Mouse (Mus musculus): ENCODE results near the gene Znrf4.
A peak's percentile ranks its signal among the peaks of the same experiment; 100 is the strongest.

Gene Znrf4

GRCm38 (mm10) chr17:56490438-56491152 lies 21.6 kb downstream of the Znrf4 start:
- DNase-seq (ENCODE audit: low spot score in 2 of 2) = no peak

- no peak for DNase-seq (ENCODE audit: low spot score in 2 of 2)
Measured at GRCm38 (mm10) chr17:56488028-56488427, 24.2 kb downstream of the Znrf4 start.

GRCm38 (mm10) chr17:56487441-56487888 lies 24.8 kb downstream of the Znrf4 start:
- no peak for DNase-seq (ENCODE audit: low spot score in 2 of 2)

GRCm38 (mm10) chr17:56485926-56486325 lies 26.3 kb downstream of the Znrf4 start:
- no peak for DNase-seq (ENCODE audit: low spot score in 2 of 2)

GRCm38 (mm10) chr17:56485118-56485517 lies 27.1 kb downstream of the Znrf4 start:
- DNase-seq (ENCODE audit: low spot score in 2 of 2) = no peak

- DNase-seq (ENCODE audit: low spot score in 2 of 2) = no peak
Measured at GRCm38 (mm10) chr17:56482671-56483070, 29.6 kb downstream of the Znrf4 start.

DNA sequence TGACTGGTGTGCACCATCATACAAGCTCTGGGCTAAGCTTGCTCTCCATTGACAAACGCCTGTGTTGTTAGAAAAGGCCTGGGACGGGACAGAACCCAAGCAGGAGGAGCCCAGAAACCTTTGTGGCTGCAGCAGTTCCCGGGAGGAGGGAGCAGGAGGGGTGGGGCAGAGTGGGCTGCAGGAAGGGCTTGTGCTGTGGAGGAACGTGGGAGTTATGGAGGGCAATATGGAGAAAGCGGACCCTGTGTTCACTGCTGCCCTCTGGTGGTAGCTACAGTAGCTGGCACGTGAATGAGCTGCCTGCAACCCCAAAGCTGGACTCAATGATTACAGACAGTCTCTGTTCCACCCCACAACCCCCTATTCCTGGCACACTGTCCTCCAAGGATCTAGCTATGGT lies 32.9 kb downstream of the Znrf4 start:
- no peak for DNase-seq (ENCODE audit: low spot score in 2 of 2)

- DNase-seq (ENCODE audit: low spot score in 2 of 2) = no peak
Measured at GRCm38 (mm10) chr17:56478191-56478611, 34.0 kb downstream of the Znrf4 start.

- DNase-seq (ENCODE audit: low spot score in 2 of 2) = no peak
Measured at GRCm38 (mm10) chr17:56477191-56477818, 34.9 kb downstream of the Znrf4 start.

DNA sequence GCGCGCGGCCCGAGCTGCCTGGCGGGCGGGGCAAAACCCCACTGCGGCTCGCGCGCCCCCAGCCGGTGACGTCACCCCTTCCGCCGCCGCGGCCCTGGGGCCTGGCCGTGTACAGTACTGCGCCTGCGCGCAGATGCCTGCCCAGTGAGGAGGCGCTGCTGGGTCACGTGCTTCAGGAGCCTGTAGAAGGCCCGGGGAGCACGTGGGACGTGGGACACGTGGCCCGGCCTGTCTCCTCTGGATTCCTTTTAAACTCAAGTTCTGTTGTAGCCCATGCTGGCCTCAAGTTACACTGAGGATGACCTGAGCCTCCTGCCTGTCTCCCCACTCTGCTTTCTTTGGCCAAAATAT lies 35.9 kb downstream of the Znrf4 start, which contains the start of gene Ptprs:
Ptprs (minus strand) TSS at position 82 of the 351 bp plus-strand sequence.
- peak; percentile 98 for DNase-seq (ENCODE audit: low spot score in 2 of 2)

DNA sequence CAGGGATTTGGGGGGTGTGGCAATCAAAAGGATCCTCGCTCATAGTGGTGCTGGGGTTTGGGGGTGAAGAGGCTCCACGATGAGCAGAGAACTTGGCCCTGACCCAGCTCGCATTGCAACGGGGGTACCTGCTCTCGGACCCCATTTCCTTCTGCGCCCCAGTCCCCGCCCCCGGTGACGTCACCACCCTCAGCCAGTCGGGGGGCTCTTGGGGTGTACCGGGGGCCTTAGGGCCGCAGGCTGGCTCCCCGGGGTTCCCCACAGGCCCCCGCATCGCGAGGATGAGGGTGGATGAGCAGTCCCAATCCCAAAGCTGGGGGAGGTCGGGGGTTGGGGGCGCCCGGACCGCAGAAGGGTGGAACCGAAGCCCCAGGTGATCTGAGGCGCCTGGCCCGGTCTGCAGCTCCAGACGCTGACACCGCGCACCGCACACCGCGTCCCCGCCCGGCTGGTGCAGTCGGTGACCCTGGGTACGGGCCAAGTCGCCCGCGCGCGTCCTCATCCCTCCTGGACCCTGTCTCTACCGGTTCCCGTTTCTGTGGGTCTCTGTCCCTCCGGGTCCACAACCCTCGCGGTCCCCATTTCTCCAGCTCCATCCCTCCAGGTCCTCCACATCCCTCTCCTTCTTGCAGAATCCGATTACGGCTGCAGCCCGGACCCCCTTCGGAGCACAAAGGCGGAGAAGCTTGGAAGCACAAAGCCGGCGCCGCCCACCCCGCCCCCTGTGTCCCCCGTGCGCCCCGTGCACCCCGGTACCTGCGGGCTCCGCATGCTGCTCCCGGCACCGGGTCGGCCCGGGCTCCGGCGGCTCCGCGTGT lies 36.4 kb downstream of the Znrf4 start:
- peak in 1 of 2 experiments; percentile 74 for DNase-seq (ENCODE audit: low spot score in 2 of 2)

- DNase-seq (ENCODE audit: low spot score in 2 of 2) = peak; percentile 65 to 79
Measured at GRCm38 (mm10) chr17:56474831-56475581, 37.2 kb downstream of the Znrf4 start.

- no peak for DNase-seq (ENCODE audit: low spot score in 2 of 2)
Measured at GRCm38 (mm10) chr17:56474311-56474830, 37.9 kb downstream of the Znrf4 start.

DNA sequence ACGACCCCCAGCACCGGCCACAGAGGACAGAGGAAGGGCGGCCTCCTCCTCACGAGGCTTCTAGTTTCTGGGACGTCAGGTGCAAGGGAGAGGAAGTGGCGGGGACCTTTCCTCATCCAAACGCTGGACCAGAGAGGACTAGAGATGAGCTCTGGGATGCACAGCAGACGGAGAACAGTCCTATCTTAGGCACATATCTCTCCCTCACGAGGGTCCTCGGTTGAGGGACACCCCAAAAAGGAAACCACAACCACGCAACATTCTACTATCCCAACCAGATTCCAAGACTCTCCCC lies 38.7 kb downstream of the Znrf4 start:
- DNase-seq (ENCODE audit: low spot score in 2 of 2) = no peak

- peak; percentile 75 to 79 for DNase-seq (ENCODE audit: low spot score in 2 of 2)
Measured at GRCm38 (mm10) chr17:56472733-56473610, 39.3 kb downstream of the Znrf4 start.

GRCm38 (mm10) chr17:56472121-56472520 lies 40.1 kb downstream of the Znrf4 start:
- no peak for DNase-seq (ENCODE audit: low spot score in 2 of 2)

- no peak for DNase-seq (ENCODE audit: low spot score in 2 of 2)
Measured at GRCm38 (mm10) chr17:56471136-56471535, 41.1 kb downstream of the Znrf4 start.

- no peak for DNase-seq (ENCODE audit: low spot score in 2 of 2)
Measured at GRCm38 (mm10) chr17:56470571-56470970, 41.7 kb downstream of the Znrf4 start.

- no peak for DNase-seq (ENCODE audit: low spot score in 2 of 2)
Measured at GRCm38 (mm10) chr17:56470001-56470436, 42.2 kb downstream of the Znrf4 start.

- no peak for DNase-seq (ENCODE audit: low spot score in 2 of 2)
Measured at GRCm38 (mm10) chr17:56469275-56469674, 43.0 kb downstream of the Znrf4 start.

- no peak for DNase-seq (ENCODE audit: low spot score in 2 of 2)
Measured at GRCm38 (mm10) chr17:56468870-56469269, 43.4 kb downstream of the Znrf4 start.
